Mouse (Mus musculus) liver, postnatal 0 days (tissue): ENCODE measurements around the gene Mtcl1.

ENCODE experiments used
- CTCF ChIP-seq: sonication (generic); IDR thresholded peaks from 2 replicates; pipeline ENCODE4 v1.5.1; 2016; ENCODE audit warnings: antibody characterized with exemption, low read depth
- EP300 ChIP-seq: IDR thresholded peaks from 2 replicates; pipeline ENCODE4 v1.6.1; 2016; ENCODE audit warnings: antibody characterized with exemption, low read depth, mild to moderate bottlenecking

DNA sequence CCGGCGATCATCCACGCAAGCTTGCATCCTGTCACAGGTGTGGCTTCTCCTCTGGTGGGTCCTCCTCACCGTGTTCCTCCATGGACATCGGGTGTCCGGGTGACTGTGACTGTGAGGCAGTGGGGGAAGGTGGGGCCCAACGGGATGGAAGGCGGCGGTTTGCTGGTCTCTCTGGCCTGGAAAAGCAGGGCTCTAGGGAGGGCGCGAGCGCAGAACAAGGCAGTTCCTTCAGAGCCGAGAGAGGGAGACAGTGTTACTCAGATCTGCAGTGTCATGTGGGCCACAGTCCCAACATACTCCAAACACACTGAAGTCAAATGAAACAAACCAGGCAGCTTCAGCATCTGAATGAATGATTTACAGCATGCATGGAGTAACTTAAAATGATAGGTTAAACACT lies 111.6 kb downstream of the Mtcl1 start:
- no peak for TF ChIP-seq EP300
- TF ChIP-seq CTCF = no peak
